Mouse (Mus musculus) lung, adult 2 months (tissue): ENCODE measurements at regions not wholly inside any gene's neighbourhood (a gene's known extent, or its start where the extent isn't known, plus 50 kb on each side); places are given as distances from the start of the nearest gene placed in this dataset.

Experiments used
- CTCF ChIP-seq: fragments of 200-500 bp; IDR thresholded peaks from 2 replicates; pipeline ENCODE4 v1.5.1; 2011; ENCODE audit warnings: mild to moderate bottlenecking, low read length, control low read depth; ENCODE audit not compliant: insufficient read depth
- POLR2A ChIP-seq: fragments of 200-500 bp; IDR thresholded peaks from 2 replicates; pipeline ENCODE4 v1.6.1; 2011; ENCODE audit warnings: low read depth, mild to moderate bottlenecking, control low read depth, low read length, borderline replicate concordance; ENCODE audit errors: extremely low read depth

DNA sequence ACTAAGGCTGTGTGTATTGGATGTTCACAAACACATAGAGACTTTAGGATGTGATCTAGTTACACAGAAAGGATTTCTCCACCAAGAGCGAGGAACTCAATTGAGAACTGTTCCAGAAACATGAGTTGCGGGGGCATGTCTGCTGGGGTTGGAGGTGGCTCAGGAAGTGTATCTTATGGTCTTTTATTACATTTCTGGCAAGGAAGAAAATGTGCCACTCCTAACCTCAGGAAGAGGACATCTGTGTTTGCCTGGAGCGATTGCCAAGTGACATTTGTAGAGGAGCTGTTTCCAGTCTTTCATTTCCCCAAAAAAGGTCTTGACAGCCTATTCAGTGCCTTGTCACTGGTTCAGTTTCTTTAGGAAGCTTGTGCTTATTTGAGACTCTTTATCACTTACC is 606.2 kb downstream of the Tmem182 start:
- no peak for TF ChIP-seq POLR2A
- TF ChIP-seq CTCF = no peak
